Mouse (Mus musculus): ENCODE results near the gene Arl16. TPM values are rescaled to one million over a fixed set of nuclear protein-coding genes. Genes with fewer than 3 reads are reported as not detected.
A peak's percentile ranks its signal among the peaks of the same experiment; 100 is the strongest.

Gene Arl16
- total RNA-seq, 2 experiments from 2014 or later: 53.0 to 53.6 TPM

GRCm38 (mm10) chr11:120453306-120453705 is 14.1 kb downstream of the Arl16 start, which contains the start of gene Pde6g:
Gene Pde6g (minus strand): TSS chr11:120453500.
- DNase-seq (ENCODE audit: low spot score in 2 of 2): no peak

GRCm38 (mm10) chr11:120452246-120452645 is 15.2 kb downstream of the Arl16 start:
- no peak for DNase-seq (ENCODE audit: low spot score in 2 of 2)

GRCm38 (mm10) chr11:120447179-120447578 is 20.2 kb downstream of the Arl16 start:
- DNase-seq (ENCODE audit: low spot score in 2 of 2): no peak

- no peak for DNase-seq (ENCODE audit: low spot score in 2 of 2)
Measured at GRCm38 (mm10) chr11:120445475-120445874, 21.9 kb downstream of the Arl16 start.

GRCm38 (mm10) chr11:120444106-120444505 is 23.3 kb downstream of the Arl16 start:
- no peak for DNase-seq (ENCODE audit: low spot score in 2 of 2)

GRCm38 (mm10) chr11:120442765-120443280 is 24.6 kb downstream of the Arl16 start:
- DNase-seq (ENCODE audit: low spot score in 2 of 2): no peak

- DNase-seq (ENCODE audit: low spot score in 2 of 2): no peak
Measured at GRCm38 (mm10) chr11:120442344-120442743, 25.1 kb downstream of the Arl16 start, which contains the start of gene Tspan10. Gene Tspan10 (plus strand): TSS chr11:120442644.

GRCm38 (mm10) chr11:120437857-120438385 is 29.5 kb downstream of the Arl16 start:
- no peak for DNase-seq (ENCODE audit: low spot score in 2 of 2)

GRCm38 (mm10) chr11:120437152-120437856 is 30.1 kb downstream of the Arl16 start, which contains the start of gene Nploc4:
Gene Nploc4 (minus strand): TSS chr11:120437708.
- DNase-seq (ENCODE audit: low spot score in 2 of 2): peak; percentile 75 to 86

GRCm38 (mm10) chr11:120426727-120427126 is 40.7 kb downstream of the Arl16 start:
- DNase-seq (ENCODE audit: low spot score in 2 of 2): no peak

GRCm38 (mm10) chr11:120423569-120424295 is 43.7 kb downstream of the Arl16 start:
- peak; percentile 30 to 72 for DNase-seq (ENCODE audit: low spot score in 2 of 2)

- DNase-seq (ENCODE audit: low spot score in 2 of 2): no peak
Measured at GRCm38 (mm10) chr11:120422651-120423568, 44.5 kb downstream of the Arl16 start.

- no peak for DNase-seq (ENCODE audit: low spot score in 2 of 2)
Measured at GRCm38 (mm10) chr11:120418592-120418991, 48.8 kb downstream of the Arl16 start.

GRCm38 (mm10) chr11:120417852-120418251 is 49.6 kb downstream of the Arl16 start:
- no peak for DNase-seq (ENCODE audit: low spot score in 2 of 2)

Other genes starting within 250 kb of the Arl16 start
- gene Bahcc1, start 234.7 kb downstream of the Arl16 start, total RNA-seq (2021): 10 to 100 TPM; 17.6 to 19.0 TPM
- 1,000 to 10,000 TPM; 1,279 to 1,291 TPM for gene Actg1, start 119.1 kb downstream of the Arl16 start, total RNA-seq (2021)
- gene Fscn2, start 106.1 kb downstream of the Arl16 start, total RNA-seq (2021): under 1 TPM in 1 of 2 experiments, not detected in 1; 0.61 TPM
- 10 to 100 TPM; 16.7 to 18.4 TPM for gene Faap100, start 88.8 kb downstream of the Arl16 start, total RNA-seq (2021)
- 10 to 100 TPM; 60.0 to 61.9 TPM for gene Nploc4, start 29.9 kb downstream of the Arl16 start, total RNA-seq (2021)
- not detected for gene Tspan10, start 25.0 kb downstream of the Arl16 start, total RNA-seq (2021)
- under 1 TPM; 0.43 to 0.82 TPM for gene Pde6g, start 14.1 kb downstream of the Arl16 start, total RNA-seq (2021)
- gene Oxld1, start 9.5 kb downstream of the Arl16 start, total RNA-seq (2021): 10 to 100 TPM; 13.1 to 13.5 TPM
- gene Ccdc137, start 9.5 kb downstream of the Arl16 start, total RNA-seq (2021): 10 to 100 TPM; 24.6 to 32.9 TPM
- 10 to 100 TPM; 65.1 to 67.5 TPM for gene Mrpl12, start 17.0 kb upstream of the Arl16 start, total RNA-seq (2021)
- 10 to 100 TPM; 18.9 to 19.3 TPM for gene Slc25a10, start 24.2 kb upstream of the Arl16 start, total RNA-seq (2021)
- gene Gcgr, start 63.1 kb upstream of the Arl16 start, total RNA-seq (2021): not detected
- gene Mcrip1, start 82.1 kb upstream of the Arl16 start, total RNA-seq (2021): 10 to 100 TPM; 68.8 to 74.5 TPM
- gene Ppp1r27, start 83.5 kb upstream of the Arl16 start, total RNA-seq (2021): not detected
- 100 to 1,000 TPM; 122 to 132 TPM for gene P4hb, start 105.6 kb upstream of the Arl16 start, total RNA-seq (2021)
- gene Arhgdia, start 114.0 kb upstream of the Arl16 start, total RNA-seq (2021): 100 to 1,000 TPM; 293 to 295 TPM
- 10 to 100 TPM; 60.5 to 70.0 TPM for gene Alyref, start 130.8 kb upstream of the Arl16 start, total RNA-seq (2021)
- 10 to 100 TPM; 93.5 to 97.0 TPM for gene Anapc11, start 130.8 kb upstream of the Arl16 start, total RNA-seq (2021)
- 1 to 10 TPM in 1 of 2 experiments, under 1 TPM in 1; 0.89 to 1.4 TPM for gene Npb, start 140.9 kb upstream of the Arl16 start, total RNA-seq (2021)
- gene Pcyt2, start 150.3 kb upstream of the Arl16 start, total RNA-seq (2021): 100 to 1,000 TPM; 118 to 128 TPM
- gene Sirt7, start 157.6 kb upstream of the Arl16 start, total RNA-seq (2021): 10 to 100 TPM; 35.4 to 41.5 TPM
- 10 to 100 TPM; 70.0 to 71.5 TPM for gene Mafg, start 166.0 kb upstream of the Arl16 start, total RNA-seq (2021)
- gene Pycr1, start 176.2 kb upstream of the Arl16 start, total RNA-seq (2021): 1 to 10 TPM in 1 of 2 experiments, under 1 TPM in 1; 0.81 to 2.0 TPM
- 1 to 10 TPM; 3.9 to 4.6 TPM for gene Myadml2, start 180.6 kb upstream of the Arl16 start, total RNA-seq (2021)
- 1 to 10 TPM; 2.6 to 5.5 TPM for gene Notum, start 193.6 kb upstream of the Arl16 start, total RNA-seq (2021)
- gene Aspscr1, start 205.4 kb upstream of the Arl16 start, total RNA-seq (2021): 10 to 100 TPM; 46.1 to 54.3 TPM
- 10 to 100 TPM; 15.8 to 18.7 TPM for gene Cenpx, start 246.1 kb upstream of the Arl16 start, total RNA-seq (2021)
- 10 to 100 TPM; 49.1 to 60.5 TPM for gene Lrrc45, start 246.3 kb upstream of the Arl16 start, total RNA-seq (2021)